Mouse (Mus musculus) adrenal gland (tissue): ENCODE data around the gene Adap1.

Experiments used
- intact Hi-C: fragments of 180-260 bp; cut with DNase I; formaldehyde crosslinking; loops from one replicate; pipeline ENCODE4 v1.15.1; 2025
- microRNA-seq, 2 experiments: library from miRNA; unstranded; fragments of <30 nt; microRNA quantifications; one replicate each; pipeline ENCODE4; 2019

Adap1 gene

DNA sequence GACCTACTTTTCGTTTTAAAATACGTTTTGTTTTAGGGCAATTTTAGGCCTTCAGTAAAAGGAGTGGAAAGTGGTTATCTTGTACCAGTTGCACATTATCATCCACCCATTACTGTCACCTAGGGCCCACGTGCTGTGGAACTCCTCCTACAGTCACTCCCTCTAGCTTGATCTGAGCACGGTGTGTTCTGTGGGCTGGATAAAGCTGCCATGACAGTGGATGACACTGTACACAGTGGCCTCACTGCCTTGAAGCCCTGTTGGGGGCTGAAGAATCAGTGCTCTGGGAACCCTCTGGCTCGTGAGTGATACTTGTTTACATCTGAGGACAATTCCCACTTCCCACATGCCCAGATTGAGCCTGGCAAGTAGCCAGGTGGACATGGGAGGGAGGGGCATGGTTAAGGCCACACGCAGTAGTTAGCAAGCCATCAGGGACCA lies 72.1 kb downstream of the Adap1 start:
- intact Hi-C loops = no loop called here

DNA sequence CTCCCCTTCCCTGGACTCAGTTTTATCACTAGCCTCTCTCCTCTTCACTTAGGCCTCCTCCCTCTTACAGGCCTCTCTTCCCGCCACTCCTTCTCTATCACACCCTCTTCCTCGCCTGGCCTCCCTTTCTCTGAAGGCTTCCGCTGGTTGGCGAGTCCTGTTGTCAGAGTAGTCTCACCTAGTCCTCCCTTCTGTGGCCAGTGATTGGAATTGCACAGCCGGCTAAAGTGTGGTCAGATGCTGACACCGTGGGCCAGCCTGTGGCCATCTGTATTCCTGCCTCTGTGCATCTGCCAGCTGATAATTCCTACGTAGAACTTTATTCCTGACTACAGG lies 72.5 kb downstream of the Adap1 start:
- intact Hi-C loops = no loop called here

DNA sequence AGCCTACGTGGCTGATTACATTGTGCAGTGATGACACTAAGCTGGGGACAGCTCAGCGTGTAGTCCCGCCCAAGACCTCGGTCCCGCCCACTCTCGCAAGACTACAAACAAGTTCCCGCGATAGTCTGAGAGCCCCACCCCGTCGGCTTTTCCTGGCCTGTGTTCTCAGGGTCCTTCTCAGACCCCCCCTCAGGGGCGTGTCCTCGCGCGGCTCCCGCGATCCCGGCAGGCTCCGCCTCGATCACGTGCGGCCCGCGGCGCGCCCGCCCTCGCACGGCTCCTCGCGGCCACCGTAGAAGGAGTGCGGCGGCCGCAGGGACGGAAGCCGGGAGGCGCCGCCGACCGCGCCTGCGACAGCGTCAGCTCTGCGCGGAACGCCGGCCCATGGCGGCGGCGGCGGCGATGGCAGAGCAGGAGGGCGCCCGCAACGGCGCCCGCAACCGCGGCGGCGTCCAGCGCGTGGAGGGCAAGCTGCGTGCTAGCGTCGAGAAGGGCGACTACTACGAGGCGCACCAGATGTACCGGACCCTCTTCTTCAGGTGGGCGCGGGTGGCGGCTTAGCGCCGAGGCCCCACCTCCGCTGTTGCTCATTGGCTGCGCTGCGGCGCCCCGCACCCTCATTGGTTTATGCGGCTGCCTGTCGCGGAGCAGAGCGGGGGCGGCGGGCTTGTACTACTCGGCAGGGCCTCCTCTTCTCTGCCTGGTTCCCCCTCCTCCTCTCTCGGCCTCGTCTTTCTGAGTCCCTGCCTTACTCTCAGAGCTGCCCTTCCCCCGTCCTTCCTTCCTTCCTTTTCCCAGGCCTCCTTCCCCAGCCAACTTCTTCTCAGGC lies 73.1 kb downstream of the Adap1 start, which contains the start of gene Get4:
Gene Get4 (plus strand): TSS at position 244 of the 829 bp plus-strand sequence.
- intact Hi-C loops = no loop called here

DNA sequence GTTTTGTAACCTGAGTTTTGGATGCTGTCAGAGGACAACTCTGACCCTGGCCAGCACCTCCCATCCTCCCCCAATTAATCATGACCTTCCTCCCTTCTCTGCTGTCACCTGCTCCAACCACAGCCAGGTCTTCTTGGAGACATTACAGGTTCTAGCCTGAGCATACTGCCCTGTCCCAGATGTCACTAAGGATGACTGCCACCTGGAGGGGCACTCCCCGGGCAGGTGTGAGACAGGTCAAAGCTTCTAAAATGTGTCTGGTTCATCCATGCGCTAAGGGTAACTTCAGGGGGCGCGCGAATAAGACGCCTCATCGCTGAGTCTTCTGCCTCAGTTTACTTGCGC lies 73.7 kb downstream of the Adap1 start:
- intact Hi-C loops = no loop called here

DNA sequence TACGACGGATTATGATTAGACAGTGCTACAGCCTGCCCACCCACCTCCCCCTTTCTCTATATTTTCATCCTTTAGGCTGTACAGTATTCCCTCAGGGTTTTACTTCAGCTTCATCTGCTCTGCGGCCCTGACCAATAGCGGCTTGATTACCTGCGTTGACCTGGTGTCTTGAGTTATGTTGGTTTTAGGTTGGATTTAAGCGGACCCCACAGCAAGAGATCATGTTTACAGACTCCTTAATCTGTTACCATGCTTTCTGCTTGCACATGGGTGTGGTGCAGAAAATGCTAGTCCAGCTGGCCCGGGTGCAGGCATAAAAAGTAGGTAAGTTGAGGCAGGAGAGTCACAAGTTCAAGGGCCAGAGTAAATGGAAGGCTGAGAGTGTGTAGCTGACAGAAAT lies 74.1 kb downstream of the Adap1 start:
- intact Hi-C loops = no loop called here

DNA sequence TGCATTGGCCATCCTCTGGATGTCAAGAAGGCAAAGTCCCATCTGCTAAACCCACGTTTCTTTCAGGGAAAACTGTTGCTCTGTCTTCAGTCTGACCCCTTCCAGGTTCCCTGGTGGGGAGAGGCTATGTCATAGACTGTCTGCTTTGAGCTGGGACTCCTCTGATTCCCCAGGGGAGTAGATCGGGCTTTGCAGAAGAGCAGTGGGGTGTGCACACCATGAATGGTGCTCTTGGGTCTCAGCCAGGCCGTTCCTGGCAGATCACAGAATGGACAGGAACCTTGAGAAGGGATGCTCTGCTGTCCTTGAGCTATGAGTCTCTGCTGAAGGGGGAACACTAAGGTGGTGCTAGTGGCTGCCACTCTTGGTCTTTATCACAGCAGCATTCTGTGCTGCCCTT lies 76.6 kb downstream of the Adap1 start:
- intact Hi-C loops = no loop called here

DNA sequence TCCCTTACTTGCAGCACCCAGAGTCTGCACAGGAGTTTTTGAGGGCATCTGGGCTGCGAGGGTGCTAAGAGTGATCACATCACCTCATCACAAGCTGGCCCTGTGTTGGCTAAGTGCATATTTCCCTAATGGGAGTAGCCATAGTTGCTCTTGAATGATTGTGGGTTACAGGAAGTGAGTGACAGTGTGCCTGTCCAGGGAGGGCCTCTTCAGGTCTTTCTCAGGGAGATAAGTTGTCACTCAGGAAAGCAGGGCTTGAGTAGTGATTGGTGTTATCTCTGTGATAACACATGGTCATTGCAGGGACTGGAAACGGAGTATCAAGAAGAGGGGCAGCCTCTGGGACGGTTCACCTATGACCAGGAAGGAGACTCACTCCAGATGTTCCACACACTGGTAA lies 77.7 kb downstream of the Adap1 start:
- intact Hi-C loops = no loop called here

DNA sequence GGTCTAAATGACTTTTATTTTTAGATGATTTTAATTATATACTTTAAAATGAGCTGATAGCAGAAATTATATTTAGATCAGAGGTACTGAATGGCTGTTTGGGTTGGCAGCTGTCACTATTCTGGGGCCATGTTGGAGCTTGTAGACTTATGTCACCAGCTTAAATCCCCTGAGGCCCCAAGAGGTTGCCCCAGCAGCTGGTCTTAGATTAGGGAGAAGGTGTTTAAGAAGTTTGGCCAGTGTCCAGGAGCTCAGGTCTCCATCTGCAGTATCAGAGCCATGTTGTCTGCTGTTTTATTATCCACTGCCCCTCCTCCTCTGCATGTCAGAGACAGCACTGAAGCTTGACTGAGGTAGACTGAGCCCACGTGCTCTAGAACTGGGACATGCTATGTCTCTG lies 82.0 kb downstream of the Adap1 start:
- intact Hi-C loops = no loop called here

DNA sequence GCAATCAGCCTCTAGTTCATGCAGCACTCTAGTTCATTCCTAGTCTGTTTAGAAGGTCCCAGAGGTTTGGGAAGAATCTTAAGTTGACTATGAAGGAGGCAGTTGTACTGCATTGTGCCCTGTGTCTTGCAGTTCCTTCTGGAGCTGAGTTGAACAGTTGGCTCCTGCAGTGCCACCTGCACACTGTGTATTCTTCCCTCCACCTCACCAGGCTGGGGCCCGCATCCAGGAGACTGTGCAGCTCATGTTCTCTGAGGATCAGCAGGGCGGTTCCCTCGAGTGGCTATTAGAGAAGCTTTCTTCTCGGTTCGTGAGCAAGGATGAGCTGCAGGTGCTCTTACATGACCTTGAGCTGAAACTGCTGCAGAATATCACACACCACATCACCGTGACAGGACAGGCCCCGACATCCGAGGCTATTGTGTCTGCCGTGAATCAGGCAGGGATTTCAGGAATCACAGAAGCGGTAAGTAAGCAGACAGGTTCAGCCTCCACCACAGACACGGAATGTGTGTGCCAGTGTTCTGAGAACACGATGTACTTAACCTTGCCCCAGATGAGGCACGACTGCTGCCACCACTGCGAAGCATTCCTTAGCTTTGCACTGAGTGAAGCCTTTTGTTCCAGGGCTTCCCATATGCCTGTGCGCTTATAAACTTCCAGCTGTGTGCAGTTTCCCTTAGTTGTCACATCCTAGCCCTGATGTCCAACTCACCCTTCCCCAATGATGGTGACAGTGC lies 84.2 kb downstream of the Adap1 start:
- intact Hi-C loops = no loop called here

DNA sequence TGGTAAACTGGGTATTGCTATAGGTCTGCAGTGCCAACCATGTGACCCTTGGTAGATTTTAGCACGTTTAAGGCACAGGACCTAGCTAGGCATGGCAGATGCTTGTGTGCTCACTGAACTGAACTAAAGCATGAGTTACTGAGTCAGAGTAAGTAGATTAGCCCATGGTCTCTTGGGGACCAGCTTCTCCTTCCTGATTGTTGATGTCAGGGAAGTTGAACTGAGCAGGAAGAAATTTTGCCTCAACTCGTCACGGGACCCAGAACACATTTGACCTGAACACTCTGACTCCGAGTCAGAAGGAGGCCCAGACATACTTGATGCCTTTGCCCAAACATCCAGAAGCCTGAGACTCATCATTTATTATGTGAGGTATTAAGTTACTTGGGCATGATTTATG lies 88.0 kb downstream of the Adap1 start:
- intact Hi-C loops = no loop called here

DNA sequence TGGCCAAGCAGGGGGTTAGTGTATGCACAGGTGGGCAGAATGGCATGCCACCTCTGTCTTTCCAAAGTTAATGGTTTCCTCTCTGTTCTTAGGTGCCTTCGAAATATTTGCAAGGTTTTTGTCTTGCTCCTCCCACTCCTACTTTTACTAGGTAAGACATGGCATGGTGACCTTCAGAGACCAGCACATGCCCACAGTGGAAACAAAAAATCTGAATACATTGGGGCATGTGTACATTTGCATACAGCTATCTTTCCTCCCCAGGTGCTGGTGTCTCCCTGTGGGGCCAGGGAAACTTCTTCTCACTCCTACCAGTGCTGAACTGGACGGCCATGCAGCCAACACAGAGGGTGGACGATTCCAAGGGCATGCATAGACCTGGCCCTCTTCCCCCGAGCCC lies 91.0 kb downstream of the Adap1 start:
- intact Hi-C loops = no loop called here

DNA sequence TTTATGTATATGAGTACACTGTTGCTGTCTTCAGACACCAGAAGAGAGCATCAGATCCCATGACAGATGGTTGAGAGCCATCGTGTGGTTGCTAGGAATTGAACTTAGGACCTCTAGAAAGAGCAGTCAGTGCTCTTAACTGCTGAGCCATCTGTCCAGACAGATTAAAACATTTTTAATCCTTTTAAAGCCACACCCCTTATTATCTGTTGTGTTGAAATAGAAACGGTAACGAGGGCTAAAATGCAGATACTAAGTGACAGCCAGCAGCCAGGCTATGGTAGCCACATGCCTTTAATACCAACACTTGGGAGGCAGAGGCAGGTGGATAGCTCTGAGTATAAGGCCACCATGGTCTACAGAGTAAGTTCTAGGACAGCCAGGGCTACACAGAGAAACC lies 93.3 kb downstream of the Adap1 start:
- intact Hi-C loops = no loop called here

DNA sequence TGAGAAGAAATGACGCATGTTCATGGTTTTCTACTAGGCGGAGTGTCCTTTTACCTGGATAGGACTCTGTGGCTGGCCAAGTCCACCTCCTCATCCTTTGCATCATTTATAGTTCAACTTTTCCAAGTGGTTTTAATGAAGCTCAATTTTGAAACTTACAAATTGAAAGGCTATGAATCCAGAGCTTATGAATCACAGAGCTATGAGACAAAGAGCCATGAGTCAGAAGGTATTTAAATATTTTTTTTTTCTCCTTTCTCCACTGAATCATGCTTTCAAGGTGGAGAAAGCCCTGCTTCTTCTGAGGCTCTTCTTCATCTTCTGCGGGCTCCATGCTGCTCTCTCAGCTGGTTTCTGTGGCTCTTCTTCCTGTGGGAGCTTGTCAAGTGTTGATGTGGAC lies 95.7 kb downstream of the Adap1 start:
- intact Hi-C loops = no loop called here

DNA sequence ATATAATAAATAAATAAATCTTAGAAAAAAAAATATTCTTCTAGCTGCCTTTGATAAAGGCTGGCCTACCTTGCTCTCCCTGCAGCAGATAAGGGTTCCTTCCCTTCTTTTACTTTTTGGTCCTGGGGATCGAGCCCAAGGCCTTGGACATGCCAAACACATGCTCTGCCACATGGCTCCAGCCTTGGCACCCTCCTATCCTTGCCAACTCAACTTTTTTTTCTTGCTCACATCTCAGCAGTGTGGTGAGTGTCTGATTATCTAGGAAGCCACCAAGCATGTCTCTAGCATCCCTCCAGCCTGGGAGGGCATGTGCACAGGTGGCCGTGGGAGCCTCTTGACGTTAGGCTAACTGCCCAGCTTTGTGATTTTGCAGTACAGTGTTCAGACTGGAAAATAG lies 97.1 kb downstream of the Adap1 start:
- intact Hi-C loops = no loop called here

DNA sequence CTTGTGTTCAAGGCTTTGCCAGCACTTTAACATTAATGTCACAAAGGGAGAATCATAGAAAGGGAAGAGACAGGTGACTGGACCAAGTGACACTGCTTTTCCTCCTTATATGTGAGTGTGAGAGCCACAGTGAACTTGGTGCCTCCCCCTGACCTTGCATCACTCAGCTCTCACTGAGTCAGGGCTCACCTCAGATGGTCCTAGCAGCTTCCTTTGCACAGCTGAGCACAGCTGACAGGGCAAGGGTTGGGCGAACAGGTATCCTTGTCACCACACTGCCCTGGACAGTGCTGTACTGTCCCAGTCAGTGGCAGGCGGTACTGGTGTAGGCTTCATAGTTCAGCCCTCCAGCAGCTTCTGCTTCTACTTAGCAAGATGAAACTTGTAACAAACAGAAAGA lies 97.8 kb downstream of the Adap1 start:
- intact Hi-C loops = no loop called here

DNA sequence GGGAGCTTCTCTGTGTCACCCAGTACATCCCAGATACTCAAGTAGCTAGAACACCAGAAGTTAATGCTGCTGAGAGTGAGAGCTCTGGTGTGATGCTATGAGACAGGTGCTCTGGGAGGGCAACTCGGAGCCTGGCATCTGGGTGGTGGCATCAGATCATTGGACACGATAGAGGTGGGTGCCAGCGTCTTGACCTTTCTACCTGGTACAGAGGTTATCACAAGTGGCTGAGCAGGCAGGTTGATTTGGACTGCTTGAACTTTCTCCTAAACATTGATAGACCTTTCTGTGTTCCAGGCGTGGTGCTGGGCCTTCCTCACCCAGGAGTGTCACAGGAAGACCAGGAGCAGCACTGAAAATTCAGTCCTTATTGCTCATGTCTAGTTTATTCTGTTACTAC lies 98.2 kb downstream of the Adap1 start:
- intact Hi-C loops = no loop called here

DNA sequence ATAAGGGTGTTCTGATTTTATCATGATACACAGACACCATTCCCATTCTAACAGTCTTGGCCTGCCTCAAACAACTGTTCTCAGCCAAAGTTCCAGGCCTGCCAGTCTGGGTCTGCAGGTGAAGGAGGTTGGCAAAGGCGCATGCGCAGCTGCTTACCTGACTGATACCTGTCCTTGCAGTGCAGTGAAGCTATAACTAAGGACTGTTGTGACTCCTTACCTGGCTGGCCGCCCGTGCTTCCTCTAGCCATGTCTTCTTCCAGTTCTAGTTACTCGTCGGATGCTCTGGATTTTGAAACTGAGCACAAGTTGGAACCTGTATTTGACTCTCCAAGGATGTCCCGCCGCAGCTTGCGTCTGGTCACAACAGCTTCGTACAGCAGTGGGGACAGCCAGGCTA lies 102.1 kb downstream of the Adap1 start:
- intact Hi-C loops = no loop called here

Small RNAs within 50 kb of the gene (microRNA-seq; reads per million reads assigned to microRNA genes)
- 319 to 379 reads per million in 2 experiments for gene Mir339
